Mouse (Mus musculus) hindbrain, embryonic 15.5 days (tissue): ENCODE data around the gene Olfr697. TPM values are rescaled to one million over a fixed set of nuclear protein-coding genes. Genes with fewer than 3 reads are reported as not detected.

ENCODE experiments used
- ATAC-seq: fragments of 200-750 bp; cut with Nextera tagmentation; 2 replicates; pipeline ENCODE4 v1.8.0; 2017; ENCODE audit warnings: low read depth, moderate number of reproducible peaks, moderate TSS enrichment; ENCODE audit not compliant: low FRiP score
- H3K27ac ChIP-seq: fragments of 300-500 bp; sonication (generic); replicated peaks from 2 replicates; pipeline ENCODE4 v1.5.1; 2015; ENCODE audit warnings: mild to moderate bottlenecking, inconsistent platforms
- H3K27me3 ChIP-seq: fragments of 300-500 bp; sonication (generic); 2 replicates; pipeline ENCODE4 v1.6.1; 2015; ENCODE audit warnings: control low read depth, inconsistent platforms
- H3K36me3 ChIP-seq: fragments of 300-500 bp; sonication (generic); 2 replicates; pipeline ENCODE4 v1.6.1; 2015; ENCODE audit warnings: control low read depth, inconsistent platforms
- H3K4me1 ChIP-seq: fragments of 300-500 bp; sonication (generic); replicated peaks from 2 replicates; pipeline ENCODE4 v1.6.1; 2015; ENCODE audit warnings: control low read depth, inconsistent platforms
- H3K4me2 ChIP-seq: fragments of 300-500 bp; sonication (generic); 2 replicates; pipeline ENCODE4 v1.6.1; 2015; ENCODE audit warnings: moderate library complexity, mild to moderate bottlenecking, inconsistent platforms
- H3K4me3 ChIP-seq: fragments of 300-500 bp; sonication (generic); 2 replicates; pipeline ENCODE4 v1.5.1; 2015; ENCODE audit warnings: mild to moderate bottlenecking, inconsistent platforms
- H3K9ac ChIP-seq: fragments of 300-500 bp; sonication (generic); 2 replicates; pipeline ENCODE4 v1.6.1; 2015; ENCODE audit warnings: inconsistent platforms
- H3K9me3 ChIP-seq: fragments of 300-500 bp; sonication (generic); 2 replicates; pipeline ENCODE4 v1.6.1; 2016; ENCODE audit warnings: control low read depth, inconsistent platforms
- whole genome bisulfite sequencing: fragments of 180-500 bp; shearing (Covaris S2); methylation state at CpG from one replicate; pipeline ENCODE4 v1.1.7; 2015; 5-methylcytosine and 5-hydroxymethylcytosine counted together
- polyA plus RNA-seq: library from polyadenylated mRNA; unstranded; fragments of >200 nt; fragmentation: Nextera tagmentation; extraction: Ambion mirVana; gene quantifications from 2 replicates; pipeline ENCODE4 v1.2.1, GENCODE M21; 2015

Gene Olfr697
- polyA plus RNA-seq, 1 experiment from 2014 or later = not detected

DNA sequence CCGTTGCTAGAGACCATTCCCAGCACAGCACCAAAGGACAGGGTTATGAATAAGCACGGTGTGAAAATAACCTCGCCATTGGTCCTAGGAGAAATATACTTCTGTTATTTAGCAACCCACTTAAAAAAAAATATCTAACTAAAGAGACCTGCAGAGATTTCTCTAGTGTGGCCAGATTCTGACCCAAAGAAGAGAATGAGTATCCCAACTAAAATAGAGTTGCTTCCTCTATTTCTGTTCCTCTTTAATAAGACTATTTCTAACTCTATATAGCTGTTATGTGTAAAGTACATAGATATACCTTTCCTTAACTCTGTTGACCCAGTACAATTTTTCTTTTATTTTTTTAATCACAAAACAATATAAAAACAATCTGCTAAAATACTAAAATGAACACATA is 49.3 kb downstream of the Olfr697 start:
- Histone ChIP-seq H3K9me3 (no peaks in the 10 kb centered on the region), H3K4me3 (no peak overlapping the region), H3K9ac (no peak overlapping the region), H3K36me3 (no peaks in the 10 kb centered on the region), H3K27me3 (no peaks in the 10 kb centered on the region), H3K4me1 (no peaks in the 10 kb centered on the region), H3K27ac (no peak overlapping the region), H3K4me2 (no peak overlapping the region)
- ATAC-seq = no peak
- 85% methylated on average over 3 of the region's 3 CpGs for WGBS

DNA sequence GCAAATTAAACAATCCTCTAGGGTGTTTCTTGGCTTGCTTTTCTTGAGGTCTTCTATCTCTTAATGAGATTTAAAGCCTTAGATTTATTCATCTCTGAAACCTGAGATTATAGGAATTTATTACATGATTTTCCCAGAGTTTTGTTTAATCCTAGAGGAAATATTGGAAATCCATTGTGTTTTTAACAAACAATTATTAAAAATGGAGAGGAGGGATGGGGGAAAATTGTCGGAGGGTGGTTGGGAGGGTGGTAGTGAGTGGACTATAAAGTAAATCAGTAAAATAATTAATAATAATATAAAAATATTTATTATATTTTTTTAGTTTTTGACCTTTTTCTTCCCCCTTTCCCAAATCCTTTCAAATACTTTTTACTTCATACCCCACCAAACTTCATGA is 50.5 kb downstream of the Olfr697 start, which contains the start of gene Olfr694:
TSS of gene Olfr694 (minus strand) at position 101 of the 400 bp plus-strand sequence.
- Histone ChIP-seq H3K9me3 (no peaks in the 10 kb centered on the region), H3K4me1 (no peaks in the 10 kb centered on the region), H3K9ac (no peak within 1 kb of the TSS), H3K27ac (no peak within 1 kb of the TSS), H3K27me3 (no peaks in the 10 kb centered on the region), H3K4me3 (no peak within 1 kb of the TSS), H3K4me2 (no peak within 1 kb of the TSS), H3K36me3 (no peaks in the 10 kb centered on the region)
- no peak for ATAC-seq
- 92% methylated on average over 1 of the region's 1 CpGs for WGBS

Other genes with a start within 250 kb of the Olfr697 start
- gene Olfr693, start 61.9 kb downstream of the Olfr697 start, polyA plus RNA-seq = 0.05 TPM in 1 of 2 replicates, not detected in the other
- gene Olfr694, start 50.6 kb downstream of the Olfr697 start, polyA plus RNA-seq = not detected in 2 replicates
- gene Olfr695, start 26.0 kb downstream of the Olfr697 start, polyA plus RNA-seq = not detected in 2 replicates
- not detected in 2 replicates for gene Olfr698, start 13.0 kb upstream of the Olfr697 start, polyA plus RNA-seq
- gene Olfr699, start 50.8 kb upstream of the Olfr697 start, polyA plus RNA-seq = not detected in 2 replicates
- gene Olfr700, start 66.4 kb upstream of the Olfr697 start, polyA plus RNA-seq = not detected in 2 replicates
- gene Olfr701, start 71.7 kb upstream of the Olfr697 start, polyA plus RNA-seq = not detected in 2 replicates
- gene Olfr702, start 91.5 kb upstream of the Olfr697 start, polyA plus RNA-seq = not detected in 2 replicates
- not detected in 2 replicates for gene Olfr703, start 100.9 kb upstream of the Olfr697 start, polyA plus RNA-seq
- not detected in 2 replicates for gene Olfr704, start 120.7 kb upstream of the Olfr697 start, polyA plus RNA-seq
- not detected in 2 replicates for gene Olfr705, start 134.4 kb upstream of the Olfr697 start, polyA plus RNA-seq
- not detected in 2 replicates for gene Olfr706, start 145.7 kb upstream of the Olfr697 start, polyA plus RNA-seq
- not detected in 2 replicates for gene Olfr707, start 158.8 kb upstream of the Olfr697 start, polyA plus RNA-seq
- not detected in 2 replicates for gene Olfr1532-ps1, start 165.6 kb upstream of the Olfr697 start, polyA plus RNA-seq
- not detected in 2 replicates for gene Olfr709-ps1, start 189.8 kb upstream of the Olfr697 start, polyA plus RNA-seq
- gene Olfr710, start 205.9 kb upstream of the Olfr697 start, polyA plus RNA-seq = not detected in 2 replicates
- not detected in 2 replicates for gene Olfr6, start 221.5 kb upstream of the Olfr697 start, polyA plus RNA-seq
- not detected in 2 replicates for gene Olfr711, start 233.0 kb upstream of the Olfr697 start, polyA plus RNA-seq